Mouse (Mus musculus) left cerebral cortex, adult 11 months (tissue): ENCODE measurements at regions not wholly inside any gene's neighbourhood (a gene's known extent, or its start where the extent isn't known, plus 50 kb on each side); places are given as distances from the start of the nearest gene placed in this dataset.

Experiments
- DNase-seq: peaks from one replicate; pipeline ENCODE4 v3.0.0; 2022; ENCODE audit warnings: low spot score

GRCm38 (mm10) chr14:94129421-94129820 is 238.9 kb upstream of the Pcdh9 start:
- DNase-seq, result no peak

DNA sequence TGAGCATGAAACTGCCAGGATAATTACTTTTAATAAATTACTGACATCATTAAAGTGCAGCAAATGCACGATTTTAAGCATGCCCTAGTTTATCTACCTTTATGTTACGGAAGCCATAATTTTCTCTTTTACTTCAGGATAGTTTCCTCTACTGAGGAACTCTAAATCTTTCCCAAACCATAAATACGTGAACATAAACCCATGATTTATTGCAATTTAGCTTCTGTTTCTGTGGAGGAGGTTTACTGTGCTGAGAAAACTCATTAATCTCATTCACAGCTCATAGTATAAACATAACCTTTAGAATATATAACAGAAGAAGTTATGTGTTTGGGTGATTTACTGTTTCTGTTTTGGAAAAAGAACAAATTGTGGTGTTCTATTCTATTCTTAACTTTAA is 233.1 kb upstream of the Pcdh9 start:
- DNase-seq, result no peak

- peak; percentile 19 for DNase-seq
Measured at GRCm38 (mm10) chr14:94098856-94099255, 208.4 kb upstream of the Pcdh9 start.

- no peak for DNase-seq
Measured at GRCm38 (mm10) chr14:94093989-94094388, 203.5 kb upstream of the Pcdh9 start.
